ENCODE assay signal across 10 mouse cellular contexts in the genomic region with DNA sequence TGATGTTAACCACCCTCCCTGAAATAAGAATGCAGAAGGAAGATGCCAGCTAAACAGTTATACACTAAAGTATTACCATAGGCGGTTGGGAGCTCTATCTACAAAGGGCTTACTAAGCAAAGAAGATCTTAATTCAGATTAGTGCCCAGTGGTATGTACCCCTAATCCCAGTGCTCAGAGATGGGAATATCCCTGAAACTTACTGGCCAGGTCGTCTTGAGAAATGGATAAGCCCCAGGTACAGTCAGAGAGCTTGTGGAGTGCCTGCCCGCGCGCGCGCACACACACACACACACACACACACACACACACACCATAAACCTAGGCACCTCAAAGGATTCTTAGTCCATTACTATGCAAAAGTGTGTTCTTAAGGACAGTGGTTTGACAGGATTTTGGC.
"Had no signal": no experiment of that assay in that cellular context is flagged by ENCODE, and none has a peak within 500 bp of the region (broad histone marks: within the 10 kb centered on the region; RNA-seq: fewer than 3 reads in every experiment).

No protein-coding gene starts in this region.

- H3K9me3 ChIP-seq: megakaryocyte, embryonic 14.5 days; midbrain, embryonic 13.5 days; midbrain, embryonic 15.5 days; neural tube, embryonic 12.5 days had no signal

- H3K4me2 ChIP-seq: lung, embryonic 14.5 days; midbrain, embryonic 11.5 days; midbrain, embryonic 13.5 days; midbrain, embryonic 15.5 days; neural tube, embryonic 12.5 days had no signal

- H3K4me3 ChIP-seq: midbrain, embryonic 13.5 days; midbrain, embryonic 15.5 days; neural tube, embryonic 12.5 days had no signal

- H3K9ac ChIP-seq: lung, embryonic 14.5 days; midbrain, embryonic 13.5 days; midbrain, embryonic 15.5 days; neural tube, embryonic 12.5 days had no signal

- ATAC-seq: midbrain, embryonic 13.5 days; midbrain, embryonic 15.5 days had no signal

- H3K27ac ChIP-seq: midbrain, embryonic 13.5 days; midbrain, embryonic 15.5 days; neural tube, embryonic 12.5 days had no signal

- H3K27me3 ChIP-seq: midbrain, embryonic 13.5 days; midbrain, embryonic 15.5 days; neural tube, embryonic 12.5 days had no signal

- H3K36me3 ChIP-seq: midbrain, embryonic 13.5 days; midbrain, embryonic 15.5 days; neural tube, embryonic 12.5 days had no signal

- DNase-seq: lung, embryonic 14.5 days; lung, postnatal 10 days; lung, postnatal 4 days; right cerebral cortex, postnatal 14 days; thymus, adult 18-20 months had no signal
